Mouse (Mus musculus) c-Kit-negative CD71-positive TER-119-positive erythroid progenitor cells, embryonic 14.5 days (primary cell): ENCODE measurements around the gene Rgp1.
"Not testable (repeated sequence)": the region's sequence is repeated elsewhere in the genome, so short reads cannot be mapped to it uniquely, and the experiment has no call there.

Experiments
- DNase-seq: peaks from one replicate; pipeline ENCODE4 v3.0.0-alpha.2; 2013; ENCODE audit warnings: low read depth, low spot score

The Rgp1 gene

DNA sequence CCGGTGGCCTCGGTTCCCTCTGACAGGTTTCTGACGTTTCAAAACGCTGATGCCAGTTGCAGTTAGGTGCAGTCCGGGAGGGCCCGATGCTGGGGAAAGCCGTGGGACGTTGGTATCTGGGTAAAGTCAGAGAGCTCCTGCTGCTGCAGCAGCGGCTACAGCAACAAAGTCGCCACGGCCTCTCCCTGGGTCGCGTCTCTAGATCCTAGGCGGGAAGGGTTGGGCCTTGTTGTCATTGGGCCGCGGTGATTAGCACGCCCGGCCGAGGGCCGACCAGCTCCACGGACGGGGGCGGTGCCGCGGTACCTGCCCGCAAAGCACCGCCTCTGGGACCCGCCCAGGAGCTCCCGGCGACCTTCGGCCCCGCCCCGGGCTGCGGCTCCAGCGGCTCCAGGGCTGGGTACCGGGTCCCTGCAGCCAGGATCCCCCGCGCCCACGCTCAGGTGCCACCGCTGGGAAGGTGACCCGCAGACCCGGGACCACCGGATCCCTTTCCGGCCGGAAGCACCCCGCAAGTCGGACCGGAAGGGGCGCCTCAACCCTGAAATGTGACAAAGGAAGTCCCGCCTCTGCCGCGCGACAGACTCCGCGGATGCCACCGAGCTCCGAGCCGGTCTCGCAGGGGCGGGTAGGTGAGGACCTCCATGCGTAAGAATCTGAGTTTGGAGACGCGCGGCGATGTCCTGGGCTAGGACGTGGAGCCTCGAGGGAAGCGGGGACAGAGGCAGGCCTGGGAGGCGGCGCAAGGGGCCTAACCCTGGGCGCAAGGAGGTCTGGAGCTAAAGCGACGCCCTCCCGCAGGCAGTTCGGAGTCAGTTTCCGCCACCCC, at the start of gene Rgp1, which contains the start of gene Gba2:
TSS of gene Rgp1 (plus strand) at position 340 of the 829 bp plus-strand sequence.
TSS of gene Gba2 (minus strand) at position 498 of the 829 bp plus-strand sequence.
- peak; percentile 81 for DNase-seq

DNA sequence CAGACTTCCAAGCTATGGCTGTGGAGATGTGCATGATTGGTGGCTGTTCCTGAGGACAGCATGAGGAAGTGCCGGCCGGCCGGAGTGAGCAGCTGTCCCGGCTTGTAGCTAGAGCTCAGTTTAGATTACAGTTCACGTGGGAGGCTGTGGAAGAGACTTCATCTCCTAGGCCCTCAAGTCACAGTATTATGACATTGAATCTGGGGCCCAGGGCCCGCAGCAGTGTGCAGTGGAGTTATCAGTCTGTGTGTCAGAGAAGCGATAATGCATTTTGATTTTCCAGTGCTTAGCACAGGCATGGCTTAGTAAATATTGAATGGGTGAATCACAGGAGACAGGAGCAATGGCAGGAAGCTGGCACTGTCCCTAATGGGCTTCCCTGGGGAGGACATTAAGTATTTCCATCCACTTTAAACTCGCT, 48.4 kb upstream of the Rgp1 start:
- no peak for DNase-seq

DNA sequence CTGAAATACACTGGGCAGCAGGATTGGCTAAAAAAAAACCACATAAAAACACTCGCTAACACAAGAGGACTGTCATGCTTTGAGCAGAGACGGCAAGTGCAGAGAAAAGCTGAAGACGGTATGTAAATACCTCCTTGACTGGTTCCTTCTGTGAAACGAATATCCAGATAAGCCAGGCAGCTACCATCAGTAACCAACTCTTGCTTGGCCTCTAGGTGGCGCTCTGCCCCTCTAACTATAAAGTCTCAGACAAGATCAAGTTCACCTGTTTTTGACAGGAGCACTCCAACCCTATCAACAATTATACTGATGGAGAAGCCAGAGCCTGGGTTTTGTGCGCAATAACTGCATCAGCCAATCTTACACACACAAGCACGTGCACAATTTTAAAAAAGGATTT, 47.9 kb upstream of the Rgp1 start:
- DNase-seq = peak; percentile 69

DNA sequence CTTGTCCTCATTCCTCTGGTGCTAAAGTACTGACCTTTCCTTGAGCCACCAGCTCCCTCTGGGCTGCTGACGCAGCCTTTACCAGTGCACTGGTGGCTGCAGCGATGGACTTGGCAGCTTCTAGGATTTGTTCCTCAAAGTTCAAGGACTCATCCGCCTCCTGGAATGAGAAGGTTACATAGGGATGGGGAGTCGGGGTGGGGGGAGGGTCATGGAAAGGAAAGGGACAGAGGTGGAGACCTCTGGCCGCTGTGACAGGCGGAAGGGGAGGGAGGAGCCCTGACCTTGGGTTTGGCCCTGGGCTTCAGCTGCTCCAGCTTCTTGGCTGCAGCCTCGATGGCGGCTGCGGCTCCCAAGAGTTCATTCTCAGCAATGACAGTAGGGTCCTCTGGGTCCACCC, 45.2 kb upstream of the Rgp1 start:
- DNase-seq = no peak

DNA sequence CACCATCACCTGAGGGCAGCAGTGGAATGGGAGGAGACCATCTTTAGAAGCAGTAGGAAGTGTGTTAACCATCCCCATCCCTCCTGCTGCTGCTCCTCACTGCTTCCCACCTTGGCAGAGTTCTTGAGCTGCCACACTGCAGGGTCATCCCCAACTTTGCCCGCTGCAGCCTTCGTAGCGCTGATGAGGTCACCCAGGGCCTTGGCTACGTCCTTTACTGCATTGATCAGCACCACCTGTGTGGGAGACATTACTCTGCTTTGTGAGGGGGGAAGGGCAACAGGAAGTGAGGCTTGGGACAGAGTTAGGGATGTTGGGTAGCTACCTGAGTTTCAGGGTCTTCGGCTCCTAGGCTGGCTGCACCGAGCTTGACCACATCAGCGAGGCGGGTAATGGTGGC, 42.9 kb upstream of the Rgp1 start:
- no peak for DNase-seq

DNA sequence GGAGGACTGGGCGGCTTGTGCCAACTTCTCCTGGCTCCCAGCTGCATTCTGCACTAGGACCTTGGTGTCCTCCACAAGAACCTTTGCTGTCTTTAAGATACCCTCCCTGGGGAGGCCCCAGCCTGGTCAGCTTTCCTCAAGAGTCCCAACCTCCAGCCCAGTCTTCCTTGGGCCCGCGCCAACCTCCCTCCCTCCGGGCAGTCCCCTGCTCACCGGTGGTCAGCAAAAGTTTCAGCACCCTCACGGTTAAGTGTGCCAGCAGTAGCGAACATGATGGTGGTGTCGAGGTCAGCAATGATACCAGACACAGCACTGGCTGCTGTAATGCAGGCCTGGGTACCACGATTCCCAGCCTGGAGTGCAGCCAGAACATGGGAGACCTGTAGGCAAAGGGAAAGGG, 42.5 kb upstream of the Rgp1 start:
- no peak for DNase-seq

DNA sequence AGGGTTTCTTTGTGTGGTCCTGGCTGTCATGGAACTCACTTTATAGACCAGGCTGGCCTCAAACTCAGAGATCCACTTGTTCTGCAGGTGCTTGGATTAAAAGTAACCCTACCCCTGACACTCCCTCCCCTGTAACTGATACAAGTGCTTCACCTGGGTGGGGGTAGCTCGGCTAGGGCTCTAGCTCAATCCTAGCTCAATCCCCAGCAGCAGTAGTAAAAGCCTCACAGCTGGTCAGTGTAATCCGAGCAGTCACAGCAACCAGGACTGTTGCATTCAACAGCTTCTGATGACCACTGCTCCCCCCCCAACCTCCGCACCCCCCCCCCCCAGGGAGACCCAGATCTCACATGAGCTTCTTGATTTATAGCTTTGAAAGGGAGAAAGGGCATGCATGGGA, 36.5 kb upstream of the Rgp1 start:
- DNase-seq = no peak

DNA sequence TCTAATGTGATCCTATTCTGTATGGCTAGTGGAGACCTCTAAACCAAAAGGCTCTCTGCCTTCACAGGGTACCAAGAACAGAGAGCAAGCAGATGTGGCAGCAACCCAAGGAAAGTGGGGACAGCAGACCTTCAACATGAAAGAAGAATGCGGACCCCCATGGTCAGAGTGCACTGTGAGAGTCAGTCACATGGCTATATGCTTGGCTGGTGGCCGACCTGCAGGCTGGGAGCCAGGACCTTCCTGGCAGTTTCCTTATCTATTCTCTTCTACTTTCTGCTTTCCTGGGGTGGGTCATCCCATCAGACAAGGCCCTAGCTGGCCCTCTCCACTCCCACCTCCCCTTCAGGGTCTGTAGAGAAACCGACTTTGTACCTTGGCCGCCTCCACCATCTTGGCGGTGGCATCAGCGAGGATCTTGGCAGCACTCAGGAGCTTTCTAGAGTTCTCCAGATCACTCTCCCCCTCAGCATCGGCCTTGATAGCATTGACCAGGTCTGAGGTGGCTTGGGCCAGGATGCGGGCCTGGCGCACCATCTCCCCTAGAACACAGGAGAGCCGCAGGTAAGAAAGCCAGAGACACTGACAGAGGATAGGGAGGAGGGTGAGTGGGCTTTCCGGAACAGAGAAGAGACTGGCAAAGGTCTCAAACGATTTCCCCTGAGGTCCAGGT, 32.0 kb upstream of the Rgp1 start:
- DNase-seq = no peak

DNA sequence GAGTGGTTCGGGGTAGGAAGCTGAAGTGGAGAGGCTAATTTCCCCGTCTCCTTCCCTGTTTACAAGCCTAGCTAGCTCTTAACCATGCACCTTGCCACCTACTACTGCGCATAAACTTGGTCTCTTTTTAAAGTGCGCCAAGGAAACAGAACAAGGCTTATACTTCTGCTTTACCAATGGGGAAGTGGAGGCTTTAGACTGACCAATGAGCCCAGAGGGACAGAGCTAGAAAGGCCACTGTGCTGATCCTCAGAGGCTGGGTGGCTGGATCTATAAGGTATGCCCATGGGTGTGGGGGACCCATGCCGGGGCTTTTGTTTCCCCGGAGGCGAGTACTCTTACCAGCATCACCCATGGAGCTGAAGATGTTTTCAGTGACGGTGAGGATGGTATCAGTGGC, 31.4 kb upstream of the Rgp1 start:
- no peak for DNase-seq

DNA sequence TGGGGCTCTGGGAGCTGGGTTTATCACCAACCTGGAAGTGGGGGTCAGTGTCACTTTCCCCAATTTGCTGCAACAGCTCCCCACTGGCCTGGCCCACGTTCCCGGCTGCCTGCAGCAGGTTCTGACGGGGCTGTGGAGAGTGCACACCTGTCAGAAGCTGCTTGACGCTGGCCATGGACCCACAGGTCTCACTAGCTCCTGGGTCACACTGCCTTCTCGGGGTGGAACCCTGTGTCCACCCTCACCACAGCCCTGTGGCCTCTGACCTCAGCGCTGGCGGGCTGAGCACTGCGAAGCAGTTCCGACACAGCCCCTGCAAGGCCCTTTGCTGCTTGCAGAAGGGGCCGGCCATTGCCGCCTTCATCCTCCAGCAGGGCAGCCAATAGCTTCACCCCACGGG, 29.5 kb upstream of the Rgp1 start:
- no peak for DNase-seq

DNA sequence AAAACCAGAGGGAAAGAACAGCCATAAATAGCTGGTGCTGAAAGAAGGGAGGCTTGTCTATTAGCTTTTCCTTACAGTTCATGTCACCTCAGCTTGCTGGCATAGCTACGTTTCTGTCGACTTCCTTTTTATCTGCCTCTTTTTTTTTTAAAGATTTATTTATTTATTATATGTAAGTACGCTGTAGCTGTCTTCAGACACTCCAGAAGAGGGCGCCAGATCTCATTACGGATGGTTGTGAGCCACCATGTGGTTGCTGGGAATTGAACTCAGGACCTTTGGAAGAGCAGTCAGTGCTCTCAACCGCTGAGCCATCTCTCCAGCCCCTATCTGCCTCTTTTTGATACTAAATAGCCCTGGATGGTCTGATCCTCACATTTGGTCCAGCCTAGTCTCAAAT, 26.7 kb upstream of the Rgp1 start:
- DNase-seq = not testable (repeated sequence)

DNA sequence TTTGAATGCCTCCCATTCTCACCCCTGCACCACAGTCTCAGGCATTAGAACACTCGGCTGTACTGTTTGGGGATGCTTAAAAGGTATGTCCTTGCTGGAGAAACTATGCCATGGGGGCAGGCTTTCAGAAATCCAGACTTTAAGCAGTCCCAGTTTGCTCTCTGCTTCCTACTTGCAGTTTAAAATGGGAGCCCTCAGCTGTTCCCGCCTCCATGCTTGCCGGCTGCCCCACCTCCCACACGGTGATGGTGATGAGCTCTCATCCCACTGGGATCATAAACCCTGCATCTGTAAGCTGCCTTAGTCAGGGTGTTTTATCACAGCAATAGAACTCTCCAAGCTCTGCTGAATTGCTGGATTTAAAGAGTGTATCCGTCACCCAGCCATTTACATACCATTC, 26.1 kb upstream of the Rgp1 start:
- DNase-seq = no peak

DNA sequence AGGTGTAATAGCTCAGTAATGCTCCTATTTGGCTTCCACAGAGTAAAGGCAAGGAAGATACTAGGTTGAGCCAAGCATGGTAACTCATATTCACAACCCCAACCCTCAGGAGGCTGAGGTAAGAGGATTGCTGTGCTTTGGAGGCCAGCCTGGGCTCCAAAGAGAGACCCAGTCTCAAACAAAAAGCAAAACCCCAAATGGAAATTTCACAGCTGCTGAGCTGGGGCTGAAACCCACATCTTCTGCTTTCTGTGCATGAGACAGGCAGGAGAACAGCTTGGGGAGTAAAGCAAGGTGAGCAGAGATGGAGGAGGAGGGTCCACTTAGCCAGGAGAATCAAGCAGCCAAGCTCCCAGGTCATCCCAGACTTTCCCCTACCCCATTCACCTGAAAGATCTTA, 24.6 kb upstream of the Rgp1 start:
- DNase-seq = no peak

DNA sequence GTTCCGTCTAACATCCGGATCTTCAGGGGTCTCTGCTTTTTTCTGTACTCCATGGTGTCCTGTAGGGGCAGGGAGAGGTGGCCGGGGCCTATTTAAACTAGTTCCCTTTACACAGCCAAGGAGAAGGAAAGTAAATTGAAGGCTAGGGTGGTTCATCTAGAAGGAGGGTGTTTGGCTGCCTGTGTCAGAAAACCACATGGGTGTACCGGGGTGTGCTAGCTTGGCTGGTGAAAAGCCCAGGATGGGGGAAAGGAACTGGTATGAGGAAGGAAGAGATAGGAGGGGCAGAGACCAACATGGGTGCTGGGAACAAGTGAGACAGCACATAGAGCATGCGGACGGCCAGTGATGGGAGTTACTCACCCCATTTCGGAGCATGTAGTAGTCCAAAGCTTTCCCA, 22.6 kb upstream of the Rgp1 start:
- DNase-seq = no peak

DNA sequence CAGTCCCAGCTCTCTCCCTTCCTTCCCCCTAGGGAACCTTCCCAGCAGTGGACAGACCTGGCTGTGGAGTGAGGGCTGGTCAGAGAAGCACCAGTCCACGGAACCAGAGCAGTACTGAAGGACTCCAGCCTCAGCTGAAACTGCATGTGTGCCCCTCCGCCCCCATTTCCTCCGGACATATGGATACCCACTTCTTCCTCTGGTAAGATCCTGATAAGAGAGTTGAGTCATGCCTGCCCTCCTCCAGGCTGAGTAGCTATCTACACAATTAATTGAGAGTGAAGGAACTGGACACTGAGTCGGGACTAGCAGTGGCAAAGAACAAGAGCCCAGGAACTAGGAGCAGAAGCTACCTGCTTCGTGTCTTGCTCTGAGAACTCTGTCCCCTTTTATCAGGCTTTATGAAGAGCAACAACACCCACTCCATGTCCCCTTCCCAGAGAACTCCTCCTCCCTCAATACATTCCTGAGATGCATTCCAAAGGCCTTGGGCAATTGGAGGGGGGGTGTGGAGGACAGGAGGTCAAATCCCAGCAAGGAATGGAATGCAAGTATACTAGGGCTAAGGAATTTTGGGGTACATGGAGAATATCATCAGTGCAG, 20.4 kb upstream of the Rgp1 start:
- no peak for DNase-seq

DNA sequence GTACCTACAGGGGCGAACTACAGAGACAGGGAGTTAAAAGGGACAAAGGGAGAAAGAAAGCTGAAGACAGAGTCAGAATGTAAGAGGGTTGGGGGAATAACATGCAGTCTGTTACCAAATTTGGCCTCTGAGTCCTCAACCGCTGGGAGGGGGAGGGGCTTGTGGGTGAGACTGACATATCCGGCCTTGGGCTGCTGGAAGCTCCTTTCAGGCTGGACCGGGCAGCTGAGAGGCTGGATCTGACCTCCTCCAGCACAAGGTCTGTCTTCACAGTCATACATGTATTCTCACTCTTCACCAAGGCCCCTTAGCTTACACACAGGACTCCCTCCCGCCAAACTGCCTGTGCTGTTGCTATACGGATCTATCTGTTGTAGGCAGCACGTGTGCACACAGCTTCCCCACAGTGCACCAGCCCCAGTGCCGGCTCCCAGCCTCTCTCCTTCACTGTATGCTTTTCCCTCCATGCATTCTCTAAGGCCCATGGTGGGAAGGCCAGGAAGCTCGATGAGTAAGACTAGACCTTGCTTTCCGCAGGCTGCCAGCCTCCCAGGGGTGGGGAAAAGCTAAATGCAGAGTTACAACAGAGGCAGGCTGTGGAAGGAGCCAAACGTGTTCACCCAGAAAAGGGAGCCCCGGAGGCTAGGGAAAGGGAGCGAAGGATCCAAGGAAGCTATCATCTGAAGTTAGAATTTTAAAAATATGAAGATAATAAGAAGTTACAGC, 19.7 kb upstream of the Rgp1 start:
- DNase-seq = no peak

DNA sequence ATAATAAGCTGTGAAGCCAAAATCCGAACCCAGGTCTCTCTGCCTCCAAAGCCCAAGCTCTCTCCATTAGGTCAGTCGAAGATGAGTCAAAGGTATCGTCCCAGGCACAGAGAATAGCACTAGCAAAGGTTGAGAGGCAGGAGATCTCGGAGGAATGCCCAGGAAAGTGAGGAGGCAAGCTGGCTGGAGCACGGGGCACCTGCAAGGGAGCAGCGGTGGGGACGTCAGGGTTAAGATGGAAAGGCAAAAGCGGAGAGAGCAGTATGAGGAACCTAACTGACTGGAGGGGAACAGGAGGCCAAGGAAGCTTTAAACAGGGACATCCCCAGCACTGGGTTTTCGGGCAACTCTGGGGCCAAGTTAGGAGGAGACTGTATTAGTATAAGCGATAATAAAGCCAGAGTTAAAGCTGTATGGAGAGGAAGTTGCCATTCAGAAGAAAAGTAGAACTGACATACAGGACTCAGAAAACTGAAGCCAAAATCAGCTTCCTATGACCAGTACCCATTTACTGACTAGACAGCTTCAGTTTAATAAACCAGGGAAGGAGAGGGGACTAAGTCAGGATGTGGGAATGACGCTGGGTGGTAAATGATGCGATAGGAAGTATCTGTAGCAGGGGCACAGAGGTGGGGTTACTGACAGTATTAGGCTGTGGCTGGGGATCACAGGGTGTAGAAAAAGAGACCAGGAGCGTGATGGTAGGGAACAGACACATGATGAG, 18.8 kb upstream of the Rgp1 start:
- no peak for DNase-seq

DNA sequence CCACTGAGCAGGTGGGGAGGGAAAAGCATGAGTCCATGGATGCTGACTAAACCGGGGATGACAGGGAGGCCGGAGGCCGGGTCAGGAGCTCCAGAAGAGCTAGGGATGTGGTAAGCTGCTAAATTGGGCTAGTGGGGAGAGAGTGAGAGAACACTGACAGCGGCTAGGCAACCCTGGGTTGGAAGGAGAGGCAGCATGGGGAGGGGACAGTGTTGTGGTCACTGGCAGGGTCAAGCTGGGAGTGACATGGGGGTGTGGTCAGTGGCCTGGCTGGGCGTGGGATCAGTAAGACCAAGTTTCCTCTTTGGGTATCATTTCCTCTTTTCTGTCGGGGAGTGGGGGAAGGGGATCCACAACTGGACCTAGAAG, 18.3 kb upstream of the Rgp1 start:
- no peak for DNase-seq

DNA sequence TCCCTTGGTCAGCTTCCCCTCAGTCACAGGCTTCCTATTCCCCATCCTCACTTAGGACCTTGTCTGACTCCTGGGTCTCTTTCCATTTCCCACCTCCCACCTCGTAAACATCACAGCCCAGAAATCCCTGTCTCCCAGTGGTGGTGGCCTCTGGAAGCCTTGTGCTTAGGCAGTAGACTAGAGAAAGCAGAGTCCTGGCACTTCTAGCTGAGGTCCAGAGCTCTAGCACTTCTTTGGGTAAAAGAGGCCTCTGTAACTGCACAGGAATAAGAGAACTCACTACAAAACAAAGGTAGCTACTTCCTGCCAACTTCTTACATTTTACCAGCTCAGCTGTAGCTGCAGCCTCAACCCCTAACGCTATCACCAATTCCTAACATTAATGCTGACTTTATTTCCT, 17.5 kb upstream of the Rgp1 start:
- no peak for DNase-seq

DNA sequence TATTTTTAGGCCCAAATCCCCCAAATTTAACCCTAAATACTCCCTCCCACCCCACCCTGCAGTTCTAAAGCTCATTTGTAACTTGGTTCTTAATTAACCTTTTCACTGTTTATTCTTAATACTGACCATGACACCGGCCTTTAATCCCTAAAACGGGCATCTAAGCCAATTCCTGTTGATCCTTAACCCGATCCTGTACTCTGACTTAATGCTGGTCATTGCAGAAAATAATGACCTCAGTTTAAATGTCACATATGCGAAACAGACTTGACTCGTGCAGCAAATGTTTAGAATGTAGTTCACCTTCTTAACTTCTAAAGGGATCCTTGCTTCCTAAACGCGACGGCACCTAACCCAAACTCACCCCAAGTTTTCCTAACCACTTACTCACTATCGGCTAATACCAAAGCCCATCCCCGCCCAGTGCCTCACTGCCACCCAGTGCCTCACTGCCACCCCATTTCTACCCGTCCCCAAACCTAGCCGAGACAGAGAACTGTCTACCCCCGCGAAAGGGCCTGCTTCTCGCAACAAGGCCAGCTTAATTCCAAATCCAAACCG, 17.0 kb upstream of the Rgp1 start:
- no peak for DNase-seq
